Mouse (Mus musculus) macrophage (primary cell): ENCODE data around the gene Sec22b. TPM values are rescaled to one million over a fixed set of nuclear protein-coding genes. Genes with fewer than 3 reads are reported as not detected.

Experiments
- H3K27ac ChIP-seq: fragments of 350-480 bp; formaldehyde crosslinking; 2 replicates; pipeline ENCODE4 v1.9.0; 2021
- H3K36me3 ChIP-seq: fragments of 350-480 bp; formaldehyde crosslinking; 2 replicates; pipeline ENCODE4 v1.9.0; 2021; ENCODE audit errors: inconsistent target
- H3K4me3 ChIP-seq: fragments of 350-480 bp; formaldehyde crosslinking; 2 replicates; pipeline ENCODE4 v1.9.0; 2021; ENCODE audit errors: inconsistent target
- H3K79me2 ChIP-seq: fragments of 350-480 bp; formaldehyde crosslinking; 2 replicates; pipeline ENCODE4 v1.9.0; 2021; ENCODE audit errors: inconsistent target
- WGBS: methylation state at CpG from one replicate; pipeline ENCODE4 v1.1.7; 2026; ENCODE audit warnings: inconsistent platforms; ENCODE audit not compliant: missing documents; 5-methylcytosine and 5-hydroxymethylcytosine counted together
- polyA plus RNA-seq: library from polyadenylated mRNA; stranded (reverse); fragments of 250-400 nt; gene quantifications from 3 replicates; pipeline ENCODE4 v1.2.4, GENCODE M21; 2018; ENCODE audit warnings: inconsistent platforms

Gene Sec22b
- polyA plus RNA-seq, 1 experiment from 2014 or later = 34.5 TPM

DNA sequence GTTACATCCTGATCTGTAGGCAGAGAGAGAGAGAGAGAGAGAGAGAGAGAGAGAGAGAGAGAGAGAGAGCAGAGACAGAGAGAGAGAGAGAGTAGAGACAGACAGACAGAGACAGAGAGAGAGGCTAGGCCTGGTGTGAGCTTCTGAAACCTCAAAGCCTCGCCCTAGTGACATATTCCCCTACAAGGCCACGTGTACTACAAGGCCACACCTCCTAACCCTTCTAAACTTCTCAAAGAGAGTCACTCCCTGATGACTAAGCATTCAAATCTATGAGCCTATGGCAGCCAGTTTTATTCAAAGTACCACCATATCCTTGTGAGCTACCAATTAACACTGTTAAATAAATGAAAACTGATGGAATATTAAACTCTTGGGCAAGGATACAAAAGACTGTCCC is 66.6 kb downstream of the Sec22b start:
- Histone ChIP-seq H3K79me2 (no peaks in the 10 kb centered on the region), H3K27ac (no peak overlapping the region), H3K36me3 (no peaks in the 10 kb centered on the region), H3K4me3 (no peak overlapping the region)
- 100% methylated on average over 1 of the region's 2 CpGs for WGBS

DNA sequence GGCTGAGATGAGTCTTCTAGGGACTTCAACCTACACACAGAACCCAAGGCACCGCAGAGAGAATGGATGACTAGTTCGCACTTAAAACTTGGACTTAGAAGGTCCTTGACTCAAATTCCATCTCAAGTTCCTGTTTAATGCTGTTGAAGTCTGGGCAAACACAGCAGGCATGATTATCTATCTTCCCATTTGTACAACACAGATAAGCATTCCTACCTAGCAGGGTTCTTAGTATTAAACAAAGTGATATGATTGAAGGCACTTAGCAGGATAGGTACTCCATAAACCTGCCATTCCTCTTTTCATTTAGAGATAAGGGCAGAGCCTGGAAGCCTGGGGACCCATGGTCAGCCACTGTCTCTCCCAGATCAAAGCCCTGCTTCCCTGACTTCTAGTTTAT is 67.2 kb downstream of the Sec22b start:
- Histone ChIP-seq H3K79me2 (no peaks in the 10 kb centered on the region), H3K36me3 (no peaks in the 10 kb centered on the region), H3K27ac (no peak overlapping the region), H3K4me3 (no peak overlapping the region)
- 96% methylated on average over 2 of the region's 2 CpGs for WGBS

DNA sequence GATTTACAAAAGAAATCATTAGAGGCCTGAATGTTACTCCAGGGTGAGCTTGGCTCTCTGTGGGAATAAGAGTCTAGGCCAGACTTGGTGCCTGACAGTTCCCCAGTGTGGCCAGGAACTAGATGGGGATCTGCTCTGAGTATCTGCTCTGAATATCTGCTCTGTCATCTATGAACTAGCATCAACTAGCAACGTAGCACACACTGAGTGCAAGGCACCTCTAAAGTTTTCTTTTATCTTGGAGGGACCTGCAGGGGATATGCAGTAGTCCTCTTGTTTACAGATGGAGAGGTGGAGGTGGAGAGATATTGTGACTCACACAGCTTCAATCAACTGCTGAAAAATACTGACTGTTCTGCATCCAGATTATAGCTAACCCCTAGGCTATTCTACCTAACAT is 68.0 kb downstream of the Sec22b start:
- Histone ChIP-seq H3K79me2 (no peaks in the 10 kb centered on the region), H3K36me3 (no peaks in the 10 kb centered on the region), H3K4me3 (no peak overlapping the region), H3K27ac (no peak overlapping the region)
- 79% methylated on average over 1 of the region's 1 CpGs for WGBS

DNA sequence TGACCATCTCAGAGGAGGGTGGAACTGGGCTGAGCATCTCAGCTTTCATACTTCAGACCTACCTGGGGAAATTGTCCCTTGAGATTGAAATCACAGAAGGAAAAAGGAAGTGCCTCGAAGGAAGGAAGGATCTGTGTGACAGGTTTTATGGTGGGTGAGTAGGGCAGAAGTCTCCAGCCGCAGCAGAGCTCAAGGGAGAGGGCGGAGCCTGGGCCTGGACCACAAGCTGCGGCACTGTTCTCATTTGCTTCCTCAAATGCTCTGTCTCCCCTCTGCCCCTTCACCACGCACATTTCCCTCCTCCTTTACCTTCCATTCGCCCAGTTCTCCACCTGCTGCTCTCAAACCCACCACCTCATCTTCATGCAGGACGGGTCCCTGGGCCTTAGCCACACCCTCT is 70.1 kb downstream of the Sec22b start:
- WGBS = 6% methylated on average over 7 of the region's 7 CpGs
- Histone ChIP-seq H3K36me3 (no peaks in the 10 kb centered on the region), H3K79me2 (no peaks in the 10 kb centered on the region), H3K27ac (no peak overlapping the region), H3K4me3 (no peak overlapping the region)

DNA sequence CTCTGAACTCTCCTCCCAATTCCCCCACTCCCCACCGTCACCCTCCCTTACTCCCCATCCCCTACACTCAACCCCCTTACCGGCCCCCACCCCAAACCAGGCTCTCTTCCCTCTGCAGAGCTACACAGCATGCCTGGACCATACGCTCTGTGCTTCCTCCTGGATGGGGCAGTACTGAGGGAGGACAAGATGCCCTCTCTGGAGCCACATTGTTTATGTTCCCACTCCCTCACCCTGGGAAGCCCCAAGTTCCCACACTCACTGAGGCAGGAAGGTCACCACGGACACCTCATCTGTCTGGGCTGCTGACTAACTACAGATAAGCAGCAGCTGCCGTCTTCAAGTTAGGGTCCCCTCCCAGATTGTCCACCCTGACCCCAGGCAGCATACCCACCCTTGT is 71.2 kb downstream of the Sec22b start:
- Histone ChIP-seq H3K79me2 (no peaks in the 10 kb centered on the region), H3K27ac (no peak overlapping the region), H3K4me3 (no peak overlapping the region), H3K36me3 (no peaks in the 10 kb centered on the region)
- 90% methylated on average over 5 of the region's 5 CpGs for whole genome bisulfite sequencing

DNA sequence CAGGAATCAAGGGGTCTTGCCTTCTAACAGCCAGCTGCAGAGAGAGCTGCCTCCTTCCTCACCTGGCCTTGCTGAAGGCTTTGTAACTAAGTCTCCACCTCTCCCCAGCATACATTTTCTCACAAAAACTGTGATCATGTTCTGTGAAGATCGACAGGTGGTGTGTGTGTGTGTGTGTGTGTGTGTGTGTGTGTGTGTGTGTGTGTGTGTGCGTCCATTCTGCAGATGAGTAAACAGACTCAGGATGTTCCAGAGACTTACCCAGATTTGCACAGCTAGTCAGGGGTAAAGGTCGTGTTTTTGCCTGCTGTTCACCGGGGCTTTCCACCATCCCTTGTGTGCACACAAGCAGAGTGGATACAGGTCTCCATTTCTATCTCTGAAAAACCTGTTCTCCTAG is 71.7 kb downstream of the Sec22b start:
- H3K4me3 ChIP-seq = no peak overlapping the region
- no peak overlapping the region for H3K27ac ChIP-seq
- 97% methylated on average over 3 of the region's 4 CpGs for WGBS
- no peaks in the 10 kb centered on the region for H3K36me3 ChIP-seq
- no peaks in the 10 kb centered on the region for H3K79me2 ChIP-seq

Other genes starting within 250 kb of the Sec22b start
- gene Prkab2, start 243.0 kb upstream of the Sec22b start, polyA plus RNA-seq = 4.9 to 7.3 TPM (median 6.5 TPM) in 3 replicates
- gene Gm17651, start 226.5 kb upstream of the Sec22b start, polyA plus RNA-seq = not detected in 3 replicates
- 5.4 to 7.6 TPM (median 6.0 TPM) in 3 replicates for gene Pde4dip, start 12.5 kb upstream of the Sec22b start, polyA plus RNA-seq
- gene Notch2, start 112.3 kb downstream of the Sec22b start, polyA plus RNA-seq = 21.9 to 74.1 TPM (median 33.4 TPM) in 3 replicates